Mouse (Mus musculus) heart, postnatal 14 days (tissue): ENCODE measurements around the gene Smlr1. TPM values are rescaled to one million over a fixed set of nuclear protein-coding genes. Genes with fewer than 3 reads are reported as not detected.

Source experiments
- DNase-seq, 2 experiments: peaks; one replicate each; pipeline ENCODE4 v3.0.0; 2021 to 2022
- intact Hi-C: fragments of 180-260 bp; cut with DNase I; formaldehyde crosslinking; loops from one replicate; pipeline ENCODE4 v1.15.1; 2025
- total RNA-seq, 2 experiments: library from RNA; stranded (reverse); gene quantifications; 2 replicates each; pipeline ENCODE4 v1.2.3; 2021

Gene Smlr1
- total RNA-seq, 2 experiments from 2014 or later = not detected

- no peak for DNase-seq
- intact Hi-C loops = no loop called here
Observed at GRCm38 (mm10) chr10:25503250-25503649, 32.8 kb downstream of the Smlr1 start.

GRCm38 (mm10) chr10:25499323-25500071 is 36.6 kb downstream of the Smlr1 start:
- no peak for DNase-seq
- intact Hi-C loops = no loop called here

GRCm38 (mm10) chr10:25488456-25488855 is 47.6 kb downstream of the Smlr1 start:
- intact Hi-C loops = loop anchor here (1.0 to 5.0 kb wide), 4 partner anchors 101 to 526 kb away; partner anchors contain the start of gene Epb41l2
- peak; percentile 75 to 86 for DNase-seq

- intact Hi-C loops = loop anchor here (5.0 kb wide), 2 partner anchors 35 to 70 kb away; no protein-coding TSS in a partner anchor
- no peak for DNase-seq
Observed at GRCm38 (mm10) chr10:25482791-25483190, 53.3 kb downstream of the Smlr1 start.

GRCm38 (mm10) chr10:25479716-25480115 is 56.4 kb downstream of the Smlr1 start:
- intact Hi-C loops = loop anchor here (5.0 kb wide), 2 partner anchors 32 to 67 kb away; no protein-coding TSS in a partner anchor
- no peak for DNase-seq

Other genes with a start within 250 kb of the Smlr1 start
- 10 to 100 TPM; 47.5 to 60.7 TPM for gene Akap7, start 228.4 kb downstream of the Smlr1 start, total RNA-seq
- gene Epb41l2, start 176.5 kb downstream of the Smlr1 start, total RNA-seq = 10 to 100 TPM; 66.4 to 68.5 TPM